Mouse (Mus musculus) adrenal gland (tissue): ENCODE measurements around the gene Tpcn1.

ENCODE experiments used
- intact Hi-C: fragments of 180-260 bp; cut with DNase I; formaldehyde crosslinking; loops from one replicate; pipeline ENCODE4 v1.15.1; 2025

Tpcn1 gene

DNA sequence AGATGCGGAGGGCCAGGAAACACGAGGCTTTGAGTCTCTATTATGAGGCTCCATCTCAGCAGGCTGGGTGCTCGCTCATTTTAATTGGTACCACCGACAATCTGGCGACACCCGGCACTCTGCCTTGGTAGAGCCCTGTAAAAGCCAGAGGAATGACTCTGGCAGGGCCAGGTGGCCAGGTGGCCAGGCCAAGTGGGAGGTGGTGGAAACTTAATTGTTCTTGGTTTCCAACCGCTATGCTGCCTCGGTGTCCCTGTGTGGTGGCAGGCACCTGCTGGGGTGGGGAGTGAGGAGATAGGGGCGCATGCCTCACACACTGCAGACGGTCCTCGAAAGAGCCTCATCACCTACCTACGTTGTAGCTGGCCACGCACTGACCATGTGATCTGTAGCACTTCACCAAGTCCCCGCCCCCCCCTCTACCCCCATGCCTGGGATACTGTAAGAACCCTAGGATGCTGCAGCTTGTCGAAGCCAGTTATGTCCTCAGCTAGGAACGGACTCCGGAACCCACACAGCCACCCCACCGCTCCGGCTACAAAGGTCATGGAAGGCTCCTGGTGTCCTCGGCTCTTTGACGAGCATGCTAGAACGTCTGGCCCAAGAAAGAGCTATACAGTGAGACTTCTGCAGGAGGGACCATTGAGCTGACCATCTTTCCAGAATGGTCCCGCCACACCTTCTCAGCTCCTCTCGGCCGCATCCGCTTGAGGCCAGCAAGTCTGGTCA lies 8.4 kb downstream of the Tpcn1 start:
- intact Hi-C loops = no loop called here

DNA sequence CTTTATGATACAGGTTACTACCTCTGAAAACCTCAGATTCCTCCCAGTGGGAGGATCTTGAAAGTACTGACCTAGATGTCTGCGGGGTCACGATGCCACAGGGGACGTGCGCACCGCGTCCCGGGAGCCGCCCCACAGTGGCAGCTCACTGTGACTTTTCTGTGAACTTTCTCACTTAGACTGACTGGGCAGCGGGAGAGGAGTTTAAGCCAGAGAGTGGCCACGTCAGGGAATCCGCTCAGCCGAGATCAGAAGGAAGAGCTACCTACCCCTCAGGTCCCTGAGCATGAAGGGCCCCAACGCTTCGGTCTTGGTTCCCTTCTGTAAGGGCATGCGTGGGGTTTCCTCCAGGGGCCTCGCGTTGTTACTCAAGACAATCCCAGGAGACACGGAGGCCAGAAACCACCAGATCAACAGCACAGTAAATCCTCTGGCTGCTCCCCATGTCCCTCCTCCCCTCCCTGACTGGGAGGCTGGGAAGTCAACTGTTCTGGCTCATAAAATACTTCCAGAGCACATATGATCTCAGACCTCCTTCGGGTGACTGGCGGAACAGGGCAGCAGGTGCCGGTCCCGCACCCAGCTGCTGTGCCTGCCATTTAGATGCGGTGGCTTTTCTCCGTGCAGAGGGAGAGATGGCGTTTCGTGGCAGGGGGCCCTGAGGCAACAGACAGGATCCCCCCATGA lies 9.1 kb downstream of the Tpcn1 start:
- intact Hi-C loops = no loop called here

DNA sequence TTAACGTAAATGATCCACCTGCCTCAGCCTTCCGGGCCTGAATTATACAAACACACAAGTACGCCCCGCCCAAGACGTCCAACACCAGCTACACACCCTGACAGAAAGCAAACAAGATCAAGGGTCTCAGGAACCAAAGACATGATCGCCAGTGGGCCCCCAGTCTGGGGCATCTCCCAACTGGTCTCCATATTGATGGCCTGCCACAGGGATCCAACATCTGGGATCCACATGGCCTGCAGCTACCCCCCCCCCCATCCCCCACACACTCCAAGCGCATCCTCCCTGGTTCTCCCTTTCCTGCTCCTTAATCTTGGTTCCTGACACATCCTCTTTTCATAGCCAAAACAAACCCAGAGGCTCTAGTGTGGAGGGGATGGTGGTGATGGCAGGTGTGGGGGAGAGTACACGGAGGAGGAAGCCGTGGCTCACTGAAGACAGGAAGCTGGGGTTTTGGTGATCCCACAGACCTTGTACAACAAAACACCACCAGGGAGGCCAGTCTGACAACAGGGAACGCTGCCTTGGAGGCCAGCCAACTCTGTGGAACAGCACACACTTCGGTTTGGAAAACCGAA lies 9.9 kb downstream of the Tpcn1 start:
- intact Hi-C loops = no loop called here

DNA sequence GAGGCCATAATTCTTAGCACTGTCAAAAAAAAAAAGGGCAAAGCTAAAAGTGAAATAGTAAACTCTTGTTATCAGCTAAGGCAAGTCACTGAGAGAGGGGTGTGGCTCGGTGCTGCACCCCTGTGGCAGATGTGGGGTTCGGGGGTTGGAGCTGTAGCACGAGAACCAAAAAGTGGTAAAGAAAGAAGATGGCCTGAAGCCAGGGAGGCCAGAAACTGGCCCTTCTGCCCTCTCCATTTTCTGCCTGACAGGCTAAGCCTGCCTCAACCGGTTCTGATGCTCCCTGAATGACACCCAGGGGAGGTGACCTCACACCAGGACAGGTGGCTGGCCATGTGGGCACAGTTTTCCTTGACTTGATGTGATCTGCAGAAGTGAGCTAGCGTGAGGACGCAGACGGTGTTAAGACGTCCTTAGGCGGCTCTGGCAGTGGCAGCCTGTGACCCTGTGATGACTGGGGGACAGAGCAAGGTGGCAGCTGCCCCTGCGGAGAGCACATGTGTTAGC lies 10.5 kb downstream of the Tpcn1 start:
- intact Hi-C loops = no loop called here

DNA sequence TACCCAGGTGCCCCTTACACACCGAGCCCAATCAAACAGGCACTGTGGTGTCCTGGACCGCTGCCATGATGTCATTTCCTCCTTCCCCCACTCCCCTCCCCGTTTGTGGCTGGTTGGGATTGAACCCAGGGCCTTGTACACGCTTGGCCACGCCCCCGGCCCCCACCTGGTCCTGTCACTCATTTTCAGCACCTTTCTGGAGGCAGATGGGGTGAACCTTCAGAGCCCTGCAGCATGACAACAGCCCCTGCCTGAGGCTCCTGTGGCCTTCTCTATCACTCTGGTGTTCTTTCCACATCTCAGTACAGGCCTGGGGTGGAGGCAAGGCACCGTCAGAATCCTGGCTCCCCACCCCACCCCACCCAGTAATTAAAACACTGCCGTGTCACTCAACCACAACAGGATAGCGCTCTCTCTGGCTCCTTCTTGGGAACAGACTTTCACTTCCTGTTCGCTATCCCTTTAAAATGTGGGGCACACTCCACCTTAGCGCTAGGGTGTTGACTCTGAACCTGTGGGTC lies 11.6 kb downstream of the Tpcn1 start:
- intact Hi-C loops = no loop called here

DNA sequence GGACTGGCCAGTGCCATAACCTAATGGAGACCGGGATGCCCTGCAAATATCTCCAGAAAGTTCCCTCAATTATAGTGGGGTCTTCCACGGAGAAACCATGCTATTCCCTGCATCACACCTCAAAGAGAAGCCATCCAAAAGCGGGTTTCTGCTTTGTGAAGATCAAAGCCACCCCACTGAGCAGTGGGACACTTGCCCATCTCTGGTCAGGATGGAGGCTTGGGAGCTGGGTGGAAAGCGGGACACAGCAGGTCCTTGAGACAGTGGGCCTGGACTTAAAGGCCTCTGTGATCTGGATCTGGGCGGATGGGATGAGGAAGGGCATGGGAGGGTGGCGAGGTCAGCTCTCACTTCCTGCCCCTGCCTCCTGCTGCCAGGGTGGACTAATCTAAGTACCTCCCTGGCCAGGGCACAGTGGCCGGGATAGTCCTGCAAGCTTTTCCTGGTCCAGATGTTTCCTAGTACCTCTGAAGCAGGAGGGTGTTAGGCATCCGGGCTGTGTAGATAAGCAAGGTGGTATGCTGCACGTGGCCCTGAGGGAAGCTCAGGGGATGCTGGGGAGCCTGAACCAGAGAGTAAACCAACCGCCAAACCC lies 13.9 kb downstream of the Tpcn1 start:
- intact Hi-C loops = no loop called here

DNA sequence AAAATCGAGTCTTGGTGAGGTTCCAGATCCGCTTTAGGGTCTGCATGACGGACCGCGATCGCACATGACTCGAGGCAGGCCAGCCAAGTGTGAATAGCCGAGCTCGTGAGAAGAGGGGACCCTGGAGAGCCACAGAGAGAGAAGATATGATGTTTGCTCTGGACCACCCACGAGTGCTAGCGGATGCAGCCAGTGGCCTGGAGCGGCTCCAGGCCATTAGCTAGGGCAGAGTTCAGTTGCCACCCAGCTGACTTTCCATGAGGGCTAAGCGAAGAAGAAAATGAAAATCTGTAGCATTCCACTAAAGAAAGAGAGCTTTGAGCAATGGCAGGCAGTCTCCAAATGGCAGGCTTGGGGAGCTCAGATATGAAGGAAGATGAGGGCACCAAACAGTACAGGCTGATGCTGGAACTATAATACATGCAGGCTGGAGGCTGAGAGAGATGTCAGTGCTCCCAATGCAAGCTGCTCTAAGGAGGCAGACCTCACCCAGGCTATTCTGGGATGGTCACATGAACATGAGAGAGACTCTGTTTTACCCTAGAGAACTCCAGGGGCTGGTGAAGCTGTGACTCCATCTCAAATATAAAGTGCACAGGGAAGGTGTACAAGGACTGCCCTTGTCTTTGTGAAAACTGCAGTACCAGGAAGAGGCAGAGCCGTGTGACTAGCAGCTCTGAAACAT lies 17.3 kb downstream of the Tpcn1 start:
- intact Hi-C loops = no loop called here

DNA sequence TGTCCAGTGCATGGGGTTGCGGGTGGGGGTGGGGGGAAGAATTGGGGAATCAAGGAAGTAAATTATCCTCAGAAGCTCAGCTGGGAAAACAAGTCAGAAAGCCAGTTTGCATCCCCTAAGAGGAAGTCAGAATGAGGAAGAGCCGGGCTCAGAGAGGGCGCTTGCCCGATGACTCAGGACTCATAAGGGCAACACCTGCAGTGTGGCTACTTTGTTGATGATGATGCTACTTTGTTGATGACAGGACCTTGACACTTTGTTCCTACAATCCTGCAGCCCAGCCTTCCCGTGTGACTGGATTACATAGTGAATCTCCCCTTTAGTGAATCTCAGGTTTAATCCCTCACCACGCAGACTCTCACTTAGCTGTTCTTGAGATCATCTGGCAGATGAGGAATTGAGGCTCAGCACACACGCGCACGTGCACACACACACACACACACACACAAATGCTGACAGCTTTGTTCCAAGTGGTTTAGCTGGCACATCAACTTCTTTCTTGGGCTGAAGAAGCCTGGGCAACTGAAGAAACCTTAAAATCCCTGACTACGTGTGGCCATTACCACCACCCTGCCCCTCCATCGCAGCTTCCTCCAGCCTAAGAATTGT lies 18.1 kb downstream of the Tpcn1 start:
- intact Hi-C loops = no loop called here

DNA sequence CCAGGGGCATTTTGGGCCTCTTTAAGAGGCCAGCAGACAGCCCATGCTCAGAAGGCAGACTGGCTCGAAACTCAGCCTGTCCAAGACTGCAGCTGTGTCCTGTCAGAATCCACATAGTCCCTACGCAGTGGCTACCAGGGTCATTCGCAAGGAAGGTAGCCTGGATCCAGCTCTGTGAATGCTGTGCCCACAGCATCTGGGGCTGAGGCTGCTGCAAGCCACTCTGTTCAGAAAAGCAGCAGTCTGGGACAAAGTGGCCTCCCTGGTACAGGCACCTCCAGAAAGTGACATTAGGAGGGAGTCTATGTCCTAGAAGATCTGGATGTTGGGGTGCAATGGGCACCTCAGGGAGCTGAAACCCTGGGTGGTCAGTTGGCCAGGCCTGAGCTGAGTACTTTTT lies 18.7 kb downstream of the Tpcn1 start:
- intact Hi-C loops = no loop called here

DNA sequence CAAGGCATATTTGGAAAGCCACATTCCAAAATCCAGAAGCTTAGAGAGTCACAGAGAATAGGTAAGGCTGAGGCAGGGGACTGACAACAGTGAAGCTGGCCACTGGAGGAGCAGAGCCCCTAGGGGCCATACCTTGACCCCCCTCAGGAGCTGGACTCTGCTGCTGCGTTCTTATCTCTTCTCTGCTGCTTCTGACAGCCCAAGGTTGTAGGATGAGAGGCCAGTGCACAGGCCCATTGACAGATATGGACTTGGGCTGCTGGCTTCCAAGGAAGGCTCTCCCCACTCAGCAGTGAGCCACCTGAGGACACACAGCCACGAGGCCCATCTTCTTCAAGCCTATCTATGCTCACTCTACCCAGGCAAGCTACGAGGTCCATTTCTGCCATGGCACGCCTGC lies 19.5 kb downstream of the Tpcn1 start:
- intact Hi-C loops = no loop called here

DNA sequence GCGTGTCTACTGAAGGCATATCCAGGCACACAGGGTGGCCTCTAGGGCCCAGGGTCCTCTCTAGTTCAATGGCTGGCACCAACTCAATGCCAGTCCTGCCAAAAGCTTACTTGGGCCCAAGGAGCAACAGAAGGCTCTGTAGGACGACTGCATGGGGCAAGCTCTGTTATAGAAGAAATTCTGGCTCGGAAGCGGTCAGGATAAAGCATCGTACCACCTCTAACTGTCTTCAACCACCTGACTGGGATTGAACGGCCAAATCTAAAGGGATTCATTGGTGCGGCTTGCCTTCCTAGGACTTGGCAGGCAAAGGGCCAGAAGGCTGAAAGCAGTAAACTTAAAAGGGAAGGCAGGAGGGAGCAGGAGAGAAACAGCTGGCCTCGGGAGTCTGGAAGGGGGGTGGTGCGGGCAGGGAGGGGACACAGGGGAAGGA lies 20.1 kb downstream of the Tpcn1 start:
- intact Hi-C loops = no loop called here

DNA sequence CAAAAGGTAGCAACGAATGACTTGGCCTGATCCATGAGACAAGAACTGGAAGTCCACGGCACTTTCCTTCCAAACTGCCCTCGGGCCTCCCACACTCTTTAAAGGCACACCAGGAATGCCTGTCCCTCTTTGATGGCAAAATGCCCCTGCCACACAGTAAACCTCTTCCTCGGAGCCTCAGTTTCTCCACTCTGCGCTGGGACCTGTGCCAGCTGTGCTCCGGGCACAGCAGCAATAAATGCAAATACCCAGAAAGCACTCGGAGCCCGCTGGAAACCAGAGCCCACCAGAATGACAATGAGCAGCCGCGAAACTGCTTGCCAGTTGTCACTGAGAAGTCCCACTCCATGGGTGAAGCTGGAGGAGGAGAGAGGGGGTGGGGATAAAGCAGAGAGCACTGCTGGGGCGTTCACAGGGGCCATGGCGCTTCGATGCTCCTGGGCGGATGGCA lies 20.7 kb downstream of the Tpcn1 start:
- intact Hi-C loops = no loop called here

DNA sequence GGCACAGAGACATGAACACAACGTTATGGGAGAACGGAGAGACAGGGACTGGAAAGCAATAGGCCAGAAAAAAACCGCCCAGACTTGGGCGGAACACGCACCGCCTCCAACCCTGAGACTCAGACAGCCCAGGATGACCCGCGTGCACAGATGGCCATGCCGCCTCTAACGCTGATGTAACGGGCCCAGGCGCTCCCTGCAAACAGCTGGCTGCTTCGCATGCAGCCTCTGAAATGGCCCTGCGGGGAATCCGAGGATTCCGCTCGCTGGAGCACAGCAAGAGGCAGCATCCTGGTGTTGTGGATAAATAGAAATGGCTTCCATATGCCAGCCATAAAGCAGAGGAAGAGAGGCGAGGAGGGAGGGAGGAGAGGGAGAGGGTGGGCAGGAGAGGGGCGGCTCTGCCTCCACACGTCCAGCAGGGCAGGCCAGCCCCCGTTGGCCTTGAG lies 21.2 kb downstream of the Tpcn1 start:
- intact Hi-C loops = no loop called here

DNA sequence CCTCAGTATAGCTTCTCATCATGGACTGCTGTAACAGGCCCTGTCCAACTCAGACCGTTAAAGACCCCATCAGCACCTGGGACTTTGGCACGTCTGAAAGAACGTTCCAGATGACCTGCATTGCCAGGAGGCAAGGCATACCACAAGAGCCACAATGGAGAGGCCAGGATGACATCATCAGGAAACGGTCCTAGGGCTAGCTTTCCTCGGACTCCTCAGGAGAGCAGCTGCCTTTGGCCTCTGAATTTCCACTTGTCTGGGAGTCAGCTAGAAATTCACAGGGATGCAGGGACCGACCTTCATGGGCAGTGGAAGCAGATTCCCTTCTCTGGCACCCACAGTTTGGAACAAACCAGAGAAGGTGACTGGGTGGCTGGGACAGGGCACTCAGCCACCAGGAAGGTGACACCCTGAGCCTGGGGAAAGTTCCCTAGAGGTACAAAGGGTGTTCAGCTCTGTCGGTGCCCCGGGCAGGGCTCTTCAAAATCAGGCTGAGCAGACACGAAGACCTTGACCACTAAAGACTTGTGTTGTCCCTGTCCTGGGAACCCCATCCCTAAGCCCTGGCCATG lies 21.7 kb downstream of the Tpcn1 start:
- intact Hi-C loops = no loop called here

DNA sequence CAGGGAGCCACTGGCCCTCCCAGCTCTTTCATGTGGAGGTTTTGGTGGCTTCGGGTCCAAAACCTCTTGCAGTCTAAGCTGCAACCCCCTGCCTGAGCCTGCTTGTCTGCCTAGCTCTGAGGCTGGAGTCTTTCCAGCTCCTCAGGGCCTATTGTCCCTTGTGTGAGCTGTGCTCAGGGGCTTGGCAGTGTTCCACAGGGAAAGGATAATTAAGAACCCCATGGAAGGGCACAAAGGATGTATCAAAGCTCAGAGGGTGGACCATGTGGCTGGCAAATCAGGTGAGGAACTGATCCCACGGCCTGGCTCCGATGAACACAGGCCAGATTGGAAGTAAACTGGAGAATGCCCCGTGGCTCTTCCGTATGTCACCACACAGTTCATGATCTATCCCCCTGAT lies 22.4 kb downstream of the Tpcn1 start:
- intact Hi-C loops = no loop called here

DNA sequence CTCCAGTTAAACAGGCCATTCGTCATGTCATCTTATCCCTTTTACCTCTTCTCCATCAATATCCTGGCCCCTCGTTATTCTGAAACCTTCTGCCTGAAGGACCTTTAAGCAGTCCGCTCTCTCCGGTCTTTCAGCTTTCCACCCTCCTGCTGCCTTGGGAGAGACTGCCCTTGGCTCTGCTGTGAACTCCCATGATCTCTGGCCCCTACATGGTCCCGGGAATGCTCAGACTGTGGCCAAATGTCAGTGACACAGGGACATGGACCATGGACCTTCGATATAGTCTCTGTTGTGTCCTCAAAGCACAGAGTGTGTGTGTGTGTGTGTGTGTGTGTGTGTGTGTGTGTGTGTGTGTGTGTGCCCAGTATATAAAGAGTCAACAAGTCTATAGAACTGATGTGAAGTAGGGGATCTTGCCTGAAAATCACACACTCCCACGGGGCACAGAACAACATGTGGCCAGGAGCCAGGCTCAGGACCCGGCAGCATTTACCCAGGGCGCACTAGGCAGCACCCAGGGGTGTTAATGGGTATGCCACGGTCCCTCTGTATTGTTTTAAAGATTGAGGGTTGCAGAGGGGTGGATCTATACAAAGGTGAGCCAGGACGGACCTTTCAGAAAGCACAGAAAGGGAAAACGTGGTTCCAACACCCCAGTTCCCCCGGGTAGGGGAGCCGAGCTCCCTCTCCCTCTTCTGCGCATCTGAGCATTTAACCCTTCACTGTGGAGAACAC lies 23.1 kb downstream of the Tpcn1 start:
- intact Hi-C loops = no loop called here

DNA sequence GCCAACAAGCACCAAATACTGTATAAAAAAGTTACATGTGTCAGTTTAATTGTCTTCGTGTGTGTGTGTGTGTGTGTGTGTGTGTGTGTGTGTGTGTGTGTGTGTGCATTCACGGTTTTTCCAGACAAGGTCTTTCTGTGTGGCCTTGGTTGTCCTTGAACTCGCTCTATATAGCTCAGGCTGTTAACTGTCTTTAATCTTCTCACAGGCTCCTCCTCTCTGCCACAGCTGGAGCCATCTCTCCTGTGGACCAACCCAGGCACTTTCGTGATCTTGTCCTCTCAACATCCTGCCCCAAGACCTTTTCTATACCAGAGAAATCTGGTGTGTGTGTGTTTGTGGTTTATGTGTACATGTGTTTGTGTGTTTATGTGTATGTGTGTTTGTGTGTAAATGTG lies 24.6 kb downstream of the Tpcn1 start:
- intact Hi-C loops = no loop called here

DNA sequence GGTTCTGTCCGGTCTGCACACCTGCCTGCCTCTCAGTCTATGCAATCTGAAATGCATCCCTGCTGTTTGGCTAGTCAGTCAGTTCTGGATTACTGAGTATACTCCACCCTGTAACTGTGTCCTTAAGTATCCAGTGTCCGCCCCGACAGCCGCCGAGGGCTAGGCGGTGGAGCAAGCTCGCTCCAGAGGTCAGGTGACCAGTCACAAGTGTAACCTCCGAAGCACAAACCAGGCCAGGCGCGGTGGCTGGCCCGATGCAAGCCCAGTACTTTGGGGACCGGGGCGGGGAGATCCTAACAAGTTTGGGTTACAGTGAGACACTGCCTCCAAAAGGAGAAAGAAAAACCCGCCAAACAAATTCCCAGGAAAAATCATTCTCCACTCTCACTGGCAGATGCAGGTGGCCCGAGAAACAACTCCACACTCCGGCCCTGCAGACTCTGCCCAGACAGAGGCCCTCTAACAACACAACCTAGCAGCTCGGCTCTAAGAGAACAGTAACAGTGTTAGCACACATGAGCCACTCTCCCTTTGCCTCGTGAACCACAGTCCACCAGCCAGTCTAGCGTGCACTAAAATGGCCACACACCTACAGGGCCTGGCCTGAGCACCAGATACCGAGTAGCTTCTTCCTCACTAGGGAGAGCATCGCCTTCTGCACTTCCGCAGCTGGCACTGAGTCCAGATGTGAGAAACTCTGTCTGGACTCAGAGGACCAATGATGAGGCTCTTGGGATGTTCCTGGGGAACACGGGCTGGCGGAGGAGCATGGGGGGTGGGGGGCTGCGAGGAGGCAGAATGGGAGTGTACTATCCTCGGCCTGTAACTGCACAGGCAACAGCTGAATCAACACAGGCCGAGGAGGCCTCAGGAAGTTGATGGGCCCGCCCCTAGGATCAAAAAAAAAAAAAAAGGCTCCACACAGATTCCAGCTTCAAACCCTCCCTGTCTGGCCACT lies 25.2 kb downstream of the Tpcn1 start:
- intact Hi-C loops = no loop called here
